Mouse (Mus musculus) retina, embryonic 14.5 days (tissue): ENCODE results near the gene Ascc3.
A peak's percentile ranks its signal among the peaks of the same experiment; 100 is the strongest.

ENCODE experiments used
- DNase-seq: peaks from one replicate; pipeline ENCODE4 v3.0.0-alpha.2; 2015; ENCODE audit warnings: low spot score

Gene Ascc3

GRCm38 (mm10) chr10:50894170-50894991, 301.9 kb downstream of the Ascc3 start, which contains the start of gene Sim1:
Gene Sim1 (plus strand): TSS chr10:50894754.
- DNase-seq = peak; percentile 93

DNA sequence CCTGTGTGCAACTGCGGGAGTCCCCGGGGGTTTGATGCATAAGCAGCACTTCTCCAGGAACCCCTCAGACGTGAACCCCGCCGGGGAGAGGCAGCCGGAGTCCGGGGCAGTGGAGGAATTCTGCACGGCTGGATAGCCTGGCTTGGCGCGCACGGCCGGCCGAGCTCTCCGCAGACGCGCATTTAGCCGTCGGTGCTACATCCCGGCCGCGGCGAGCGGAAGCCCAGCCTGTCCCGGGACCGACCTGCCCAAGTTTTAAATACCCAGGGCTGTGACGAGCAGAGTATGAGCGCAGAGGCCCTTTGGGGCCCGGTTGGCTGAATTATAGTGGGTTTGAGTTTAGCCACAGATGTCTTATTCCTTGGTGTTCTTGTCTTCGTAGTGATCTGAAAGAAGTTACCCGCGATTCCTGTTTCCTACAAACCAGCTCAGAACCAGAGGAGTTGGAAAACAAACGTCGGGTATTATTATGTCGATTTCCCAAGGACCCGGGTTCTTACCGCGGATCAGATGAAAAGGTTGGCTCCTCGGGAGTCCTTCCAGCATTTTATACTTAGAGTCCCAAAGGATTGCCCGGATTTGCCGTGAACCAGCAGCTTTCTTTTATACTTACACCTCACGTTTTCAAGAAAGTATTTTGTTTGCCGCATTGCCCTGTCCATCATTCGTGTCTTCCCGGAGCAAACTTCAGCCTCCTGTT, 302.8 kb downstream of the Ascc3 start:
- peak; percentile 46 for DNase-seq

- DNase-seq = peak; percentile 46
These were observed 303.7 kb downstream of the Ascc3 start for GRCm38 (mm10) chr10:50895881-50896766.

GRCm38 (mm10) chr10:50896767-50897390, 304.4 kb downstream of the Ascc3 start:
- DNase-seq = peak; percentile 52

DNA sequence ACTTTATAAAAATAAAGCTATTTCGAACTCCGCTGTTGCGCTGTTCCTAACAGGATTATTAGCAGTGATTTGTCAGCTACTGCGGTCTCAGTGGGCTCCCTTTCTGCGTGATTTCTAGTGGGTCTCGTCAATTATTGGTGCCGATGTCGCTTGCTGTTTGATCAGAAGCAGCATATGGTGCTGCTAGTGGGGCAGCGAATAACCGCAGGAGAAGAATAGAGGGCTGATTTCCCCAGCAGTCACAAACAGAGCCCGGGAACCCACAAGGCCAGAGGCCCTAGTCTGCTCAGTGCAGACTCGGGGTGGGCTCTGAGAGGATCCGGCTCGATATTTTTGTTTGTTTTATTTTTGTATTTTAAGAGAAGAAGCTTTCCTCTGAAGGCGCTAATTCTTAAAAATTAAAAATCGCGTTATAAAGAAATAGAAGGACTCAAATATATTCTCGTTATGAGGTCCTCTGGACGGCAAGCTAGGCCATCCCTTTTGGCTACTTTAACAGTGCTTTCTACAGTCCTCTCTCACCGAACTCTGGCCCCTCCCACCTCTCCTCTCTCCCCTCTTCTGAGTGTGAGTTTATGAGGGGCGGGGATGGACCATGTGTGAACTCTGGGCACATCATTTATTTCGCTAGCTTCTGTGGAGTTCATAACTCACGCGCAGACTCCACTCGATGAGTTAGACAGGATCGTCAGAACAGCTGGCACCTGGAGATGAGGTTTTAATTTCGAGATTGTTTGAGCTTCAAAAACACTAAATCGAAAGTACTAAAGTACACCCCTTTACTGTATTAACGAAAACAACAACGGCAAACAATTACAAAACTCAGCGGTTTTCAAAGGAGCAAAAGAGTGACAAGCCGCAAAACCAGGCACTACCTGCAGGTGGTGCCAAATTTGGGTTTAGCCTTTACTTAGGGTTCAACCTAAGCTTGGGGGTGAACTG, 305.3 kb downstream of the Ascc3 start:
- DNase-seq = peak; percentile 76

DNA sequence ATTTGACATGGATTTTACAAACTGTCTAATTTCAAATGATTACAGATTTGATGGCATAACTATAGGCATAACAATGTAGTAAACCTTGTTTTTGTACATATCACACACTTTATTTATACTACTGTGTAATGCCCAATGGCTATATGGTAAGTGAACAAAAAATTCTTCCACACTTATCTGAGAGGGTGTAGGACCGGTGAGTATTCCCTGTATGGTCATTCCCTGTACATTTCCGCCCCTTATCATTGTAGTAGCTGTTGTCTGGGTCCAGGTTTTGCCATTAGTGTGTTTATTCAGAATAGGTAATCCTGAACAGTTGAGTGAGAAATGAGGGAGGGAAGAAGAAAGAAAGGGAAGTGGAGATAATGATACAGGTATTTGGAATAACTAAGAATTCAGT, 306.2 kb downstream of the Ascc3 start:
- no peak for DNase-seq

- DNase-seq = peak; percentile 39
These were observed 307.6 kb downstream of the Ascc3 start for GRCm38 (mm10) chr10:50899846-50900745.
